Mouse (Mus musculus) thymus, adult 2 months (tissue): ENCODE measurements around the gene Itgb7. TPM values are rescaled to one million over a fixed set of nuclear protein-coding genes. Genes with fewer than 3 reads are reported as not detected.

Experiments
- DNase-seq: peaks from one replicate; pipeline ENCODE4 v3.0.0; 2021
- H3K27ac ChIP-seq: fragments of 200-500 bp; 2 replicates; pipeline ENCODE4 v1.5.1; 2012; ENCODE audit warnings: low read length, control low read depth; ENCODE audit not compliant: control insufficient read depth, insufficient read depth
- H3K27me3 ChIP-seq: fragments of 200-500 bp; 2 replicates; pipeline ENCODE4 v1.6.1; 2012; ENCODE audit warnings: mild to moderate bottlenecking, low read length, moderate library complexity, mixed read lengths; ENCODE audit not compliant: control insufficient read depth, insufficient read depth
- H3K36me3 ChIP-seq: fragments of 200-500 bp; 2 replicates; pipeline ENCODE4 v1.6.1; 2012; ENCODE audit warnings: mild to moderate bottlenecking, low read length, moderate library complexity; ENCODE audit not compliant: control insufficient read depth, insufficient read depth
- H3K4me1 ChIP-seq: fragments of 200-500 bp; replicated peaks from 2 replicates; pipeline ENCODE4 v1.6.1; 2012; ENCODE audit warnings: low read length; ENCODE audit not compliant: control insufficient read depth, insufficient read depth
- H3K4me3 ChIP-seq: fragments of 200-500 bp; 2 replicates; pipeline ENCODE4 v1.5.1; 2012; ENCODE audit warnings: mild to moderate bottlenecking, low read length, control low read depth, moderate library complexity; ENCODE audit not compliant: control insufficient read depth, insufficient read depth
- CTCF ChIP-seq: fragments of 200-500 bp; IDR thresholded peaks from 2 replicates; pipeline ENCODE4 v1.5.1; 2012; ENCODE audit warnings: mild to moderate bottlenecking, control low read depth, low read length, moderate library complexity, borderline replicate concordance; ENCODE audit not compliant: control insufficient read depth, poor library complexity, insufficient read depth; ENCODE audit errors: extremely low read depth
- POLR2A ChIP-seq: fragments of 200-500 bp; IDR thresholded peaks from 2 replicates; pipeline ENCODE4 v1.6.1; 2012; ENCODE audit warnings: mild to moderate bottlenecking, low read length, control low read depth, moderate library complexity; ENCODE audit not compliant: control insufficient read depth, poor library complexity, insufficient read depth; ENCODE audit errors: extremely low read depth
- WGBS: fragments of 180-500 bp; shearing (Covaris S2); methylation state at CpG from one replicate; pipeline ENCODE4 v1.1.7; 2018; 5-methylcytosine and 5-hydroxymethylcytosine counted together
- polyA plus RNA-seq: library from polyadenylated mRNA; depleted of rRNA; stranded (reverse); fragments of >200 nt; gene quantifications from 2 replicates; pipeline ENCODE4 v1.2.3, GENCODE M21; 2012

Gene Itgb7
- polyA plus RNA-seq, 1 experiment: 82.8 TPM

GRCm38 (mm10) chr15:102271441-102271840 is 39.7 kb upstream of the Itgb7 start:
- no peaks in the 10 kb centered on the region for H3K27me3 ChIP-seq
- 53% methylated on average over 3 of the region's 3 CpGs for WGBS
- no peaks in the 10 kb centered on the region for H3K4me1 ChIP-seq
- H3K4me3 ChIP-seq: no peak overlapping the region
- H3K27ac ChIP-seq: no peak overlapping the region
- TF ChIP-seq CTCF: no peak
- TF ChIP-seq POLR2A: no peak
- H3K36me3 ChIP-seq: no peaks in the 10 kb centered on the region
- no peak for DNase-seq

GRCm38 (mm10) chr15:102270274-102270960 is 38.7 kb upstream of the Itgb7 start, which contains the start of gene Gm9918:
Gm9918 (plus strand) TSS chr15:102270563.
- Histone ChIP-seq H3K4me3 (no peak within 1 kb of the TSS), H3K27me3 (no peaks in the 10 kb centered on the region), H3K36me3 (no peaks in the 10 kb centered on the region), H3K4me1 (no peaks in the 10 kb centered on the region), H3K27ac (no peak within 1 kb of the TSS)
- no peak for DNase-seq
- TF ChIP-seq CTCF: no peak
- TF ChIP-seq POLR2A: no peak
- WGBS: 88% methylated on average over 21 of the region's 21 CpGs

GRCm38 (mm10) chr15:102265548-102265947 is 33.8 kb upstream of the Itgb7 start:
- Histone ChIP-seq H3K27me3 (no peaks in the 10 kb centered on the region), H3K36me3 (no peaks in the 10 kb centered on the region), H3K27ac (no peak overlapping the region), H3K4me1 (peaks cover 5% of the 10 kb centered on the region), H3K4me3 (no peak overlapping the region)
- no peak for TF ChIP-seq CTCF
- TF ChIP-seq POLR2A: no peak
- 95% methylated on average over 5 of the region's 5 CpGs for WGBS
- no peak for DNase-seq

GRCm38 (mm10) chr15:102263037-102263436 is 31.3 kb upstream of the Itgb7 start:
- Histone ChIP-seq H3K36me3 (no peaks in the 10 kb centered on the region), H3K4me1 (peaks cover 5% of the 10 kb centered on the region), H3K27ac (0 out of 2 replicates have a peak overlapping the region, but pooled peaks have one; percentile 37), H3K27me3 (peaks cover under 1% of the 10 kb centered on the region; the same call in 1 of the 2 replicates), H3K4me3 (no peak overlapping the region)
- no peak for TF ChIP-seq CTCF
- TF ChIP-seq POLR2A: no peak
- WGBS: 48% methylated on average over 2 of the region's 2 CpGs
- no peak for DNase-seq

- Histone ChIP-seq H3K27ac (no peak overlapping the region), H3K27me3 (peaks cover 5% of the 10 kb centered on the region; the same call in 1 of the 2 replicates), H3K4me3 (no peak overlapping the region), H3K4me1 (peaks cover 7% of the 10 kb centered on the region), H3K36me3 (no peaks in the 10 kb centered on the region)
- TF ChIP-seq POLR2A (no peak), CTCF (no peak)
- 71% methylated on average over 7 of the region's 7 CpGs for WGBS
- no peak for DNase-seq
These were observed 30.8 kb upstream of the Itgb7 start for GRCm38 (mm10) chr15:102262582-102262981.

GRCm38 (mm10) chr15:102258581-102259253 is 27.0 kb upstream of the Itgb7 start:
- peaks cover 9% of the 10 kb centered on the region; the same call in 1 of the 2 replicates for H3K27me3 ChIP-seq
- no peak for TF ChIP-seq POLR2A
- no peak for TF ChIP-seq CTCF
- H3K4me3 ChIP-seq: no peak overlapping the region
- H3K36me3 ChIP-seq: no peaks in the 10 kb centered on the region
- no peak for DNase-seq
- 92% methylated on average over 11 of the region's 11 CpGs for WGBS
- H3K27ac ChIP-seq: no peak overlapping the region
- H3K4me1 ChIP-seq: peaks cover 11% of the 10 kb centered on the region
